Mouse (Mus musculus): ENCODE results near the gene Acp6.

GRCm38 (mm10) chr3:97225231-97225630 lies 66.7 kb downstream of the Acp6 start:
- no peak for TF ChIP-seq CTCF (IDR thresholded peaks at IDR 0.05; ENCODE audit: borderline replicate concordance, control insufficient read depth, extremely low read depth, insufficient read depth, low read length, poor library complexity)
- TF ChIP-seq POLR2A (IDR thresholded peaks at IDR 0.05; ENCODE audit: control insufficient read depth, extremely low read depth, insufficient read depth, low read length, poor library complexity) = no peak

Measured in thymus, adult 2 months (tissue).